Mouse (Mus musculus) testis, adult 2 months (tissue): ENCODE data around the gene Maneal. TPM values are rescaled to one million over a fixed set of nuclear protein-coding genes. Genes with fewer than 3 reads are reported as not detected.

Experiments used
- H3K27ac ChIP-seq: fragments of 200-500 bp; 2 replicates; pipeline ENCODE4 v1.5.1; 2012; ENCODE audit warnings: low read depth, low read length; ENCODE audit not compliant: control insufficient read depth, insufficient read depth
- H3K27me3 ChIP-seq: fragments of 200-500 bp; 2 replicates; pipeline ENCODE4 v1.6.1; 2012; ENCODE audit warnings: mild to moderate bottlenecking, low read length, moderate library complexity; ENCODE audit not compliant: control insufficient read depth, insufficient read depth
- H3K36me3 ChIP-seq: fragments of 200-500 bp; 2 replicates; pipeline ENCODE4 v1.6.1; 2012; ENCODE audit warnings: mild to moderate bottlenecking, low read length; ENCODE audit not compliant: control insufficient read depth, insufficient read depth
- H3K4me1 ChIP-seq: fragments of 200-500 bp; 2 replicates; pipeline ENCODE4 v1.6.1; 2012; ENCODE audit warnings: low read length; ENCODE audit not compliant: control insufficient read depth, insufficient read depth
- H3K4me3 ChIP-seq: fragments of 200-500 bp; 2 replicates; pipeline ENCODE4 v1.5.1; 2012; ENCODE audit warnings: low read depth, mild to moderate bottlenecking, low read length, moderate library complexity, mixed read lengths; ENCODE audit not compliant: control insufficient read depth
- CTCF ChIP-seq: fragments of 200-500 bp; IDR thresholded peaks from 2 replicates; pipeline ENCODE4 v1.5.1; 2012; ENCODE audit warnings: low read depth, mild to moderate bottlenecking, inconsistent platforms, low read length, moderate library complexity; ENCODE audit not compliant: control insufficient read depth, insufficient read depth, insufficient replicate concordance
- POLR2A ChIP-seq: fragments of 200-500 bp; IDR thresholded peaks from 2 replicates; pipeline ENCODE4 v1.6.1; 2012; ENCODE audit warnings: low read depth, mild to moderate bottlenecking, inconsistent platforms, low read length, moderate library complexity; ENCODE audit not compliant: control insufficient read depth
- polyA plus RNA-seq: library from polyadenylated mRNA; depleted of rRNA; stranded (reverse); fragments of >200 nt; gene quantifications from 2 replicates; pipeline ENCODE4 v1.2.3, GENCODE M21; 2012; rRNA removed

The Maneal gene
- polyA plus RNA-seq, 1 experiment = 0.23 TPM

GRCm38 (mm10) chr4:124815901-124816300, 46.1 kb downstream of the Maneal start:
- H3K4me3 ChIP-seq = no peak overlapping the region
- no peaks in the 10 kb centered on the region for H3K27me3 ChIP-seq
- TF ChIP-seq CTCF = no peak
- no peak for TF ChIP-seq POLR2A
- H3K27ac ChIP-seq = peak overlapping the region; percentile 22; the same call in 1 of the 2 replicates
- H3K36me3 ChIP-seq = peaks cover 2% of the 10 kb centered on the region; the same call in 1 of the 2 replicates
- H3K4me1 ChIP-seq = no peaks in the 10 kb centered on the region; the same call in 1 of the 2 replicates

- peaks cover 2% of the 10 kb centered on the region; the same call in 1 of the 2 replicates for H3K36me3 ChIP-seq
Observed at GRCm38 (mm10) chr4:124811347-124811975, 50.5 kb downstream of the Maneal start.

GRCm38 (mm10) chr4:124810056-124810455, 51.9 kb downstream of the Maneal start:
- Histone ChIP-seq H3K27me3 (no peaks in the 10 kb centered on the region), H3K4me3 (no peak overlapping the region), H3K4me1 (peaks cover 6% of the 10 kb centered on the region), H3K27ac (no peak overlapping the region), H3K36me3 (peaks cover 3% of the 10 kb centered on the region)
- TF ChIP-seq CTCF (no peak), POLR2A (no peak)

More at GRCm38 (mm10) chr4:124811347-124811975, 50.5 kb downstream of the Maneal start:
- H3K27me3 ChIP-seq = no peaks in the 10 kb centered on the region
- no peak overlapping the region for H3K4me3 ChIP-seq
- peaks cover 6% of the 10 kb centered on the region for H3K4me1 ChIP-seq
- H3K27ac ChIP-seq = no peak overlapping the region
- no peak for TF ChIP-seq POLR2A
- TF ChIP-seq CTCF = no peak

- no peak overlapping the region for H3K27ac ChIP-seq
- H3K36me3 ChIP-seq = peaks cover 4% of the 10 kb centered on the region
- no peak overlapping the region for H3K4me3 ChIP-seq
- no peaks in the 10 kb centered on the region for H3K27me3 ChIP-seq
- H3K4me1 ChIP-seq = peaks cover 6% of the 10 kb centered on the region
- TF ChIP-seq CTCF = no peak
- no peak for TF ChIP-seq POLR2A
Observed at GRCm38 (mm10) chr4:124809136-124809883, 52.7 kb downstream of the Maneal start.

GRCm38 (mm10) chr4:124808511-124808910, 53.5 kb downstream of the Maneal start:
- peaks cover 4% of the 10 kb centered on the region for H3K36me3 ChIP-seq
- peaks cover 6% of the 10 kb centered on the region for H3K4me1 ChIP-seq
- no peak for TF ChIP-seq CTCF
- TF ChIP-seq POLR2A = no peak
- peak overlapping the region; percentile 29; the same call in 1 of the 2 replicates for H3K4me3 ChIP-seq
- H3K27ac ChIP-seq = no peak overlapping the region
- H3K27me3 ChIP-seq = no peaks in the 10 kb centered on the region

Other genes starting within 250 kb of the Maneal start
- gene Pou3f1, start 205.4 kb downstream of the Maneal start, polyA plus RNA-seq = 0.22 and 0.32 TPM in 2 replicates
- 4.3 and 4.8 TPM in 2 replicates for gene Utp11, start 168.6 kb downstream of the Maneal start, polyA plus RNA-seq
- gene Fhl3, start 161.5 kb downstream of the Maneal start, polyA plus RNA-seq = 1.2 and 1.6 TPM in 2 replicates
- gene Sf3a3, start 147.4 kb downstream of the Maneal start, polyA plus RNA-seq = 24.2 and 24.7 TPM in 2 replicates
- 19.3 and 26.9 TPM in 2 replicates for gene Inpp5b, start 120.3 kb downstream of the Maneal start, polyA plus RNA-seq
- 61.0 and 64.0 TPM in 2 replicates for gene Mtf1, start 60.1 kb downstream of the Maneal start, polyA plus RNA-seq
- 49.4 and 54.1 TPM in 2 replicates for gene Yrdc, start 11.5 kb downstream of the Maneal start, polyA plus RNA-seq
- 195 and 219 TPM in 2 replicates for gene 1110065P20Rik, start 11.0 kb downstream of the Maneal start, polyA plus RNA-seq
- 7.2 and 9.3 TPM in 2 replicates for gene Epha10, start 18.7 kb upstream of the Maneal start, polyA plus RNA-seq
- 7.1 and 8.0 TPM in 2 replicates for gene 9930104L06Rik, start 74.9 kb upstream of the Maneal start, polyA plus RNA-seq
- gene Cdca8, start 77.1 kb upstream of the Maneal start, polyA plus RNA-seq = 45.5 and 47.0 TPM in 2 replicates
- 1.1 and 1.7 TPM in 2 replicates for gene Rspo1, start 124.3 kb upstream of the Maneal start, polyA plus RNA-seq
- gene Gnl2, start 154.4 kb upstream of the Maneal start, polyA plus RNA-seq = 24.5 and 25.3 TPM in 2 replicates
- 185 and 189 TPM in 2 replicates for gene Dnali1, start 203.5 kb upstream of the Maneal start, polyA plus RNA-seq
- 17.2 and 19.1 TPM in 2 replicates for gene Snip1, start 204.5 kb upstream of the Maneal start, polyA plus RNA-seq
- 63.2 and 67.3 TPM in 2 replicates for gene Meaf6, start 223.0 kb upstream of the Maneal start, polyA plus RNA-seq